Mouse (Mus musculus) urinary bladder, adult 18-20 months (tissue): ENCODE data around the gene Cyth4.

Experiments
- DNase-seq, 2 experiments: peaks; one replicate each; pipeline ENCODE4 v3.0.0; 2022; ENCODE audit warnings: low spot score in 2 of 2, mixed read lengths in 2 of 2

Cyth4 gene

GRCm38 (mm10) chr15:78614536-78614935 lies 17.7 kb downstream of the Cyth4 start:
- no peak for DNase-seq

DNA sequence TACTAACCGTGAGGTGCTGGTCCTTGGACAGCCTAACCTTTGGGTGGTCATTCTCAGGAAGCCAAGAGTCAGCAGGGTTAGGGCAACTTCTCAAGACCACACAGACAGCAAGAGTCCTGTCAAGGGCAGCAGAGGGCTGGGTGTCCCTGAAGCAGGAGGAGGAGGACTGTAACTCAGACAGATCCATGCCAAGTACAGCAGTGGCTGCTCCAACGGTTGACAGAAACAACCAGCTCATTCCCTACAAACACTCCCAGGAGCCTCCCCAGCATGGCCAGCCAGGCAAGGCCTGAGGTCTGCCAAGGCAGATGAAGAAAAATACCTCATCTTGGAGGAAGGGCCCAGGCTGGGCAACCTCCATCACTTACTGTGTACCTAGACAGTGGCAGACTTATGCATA lies 20.1 kb downstream of the Cyth4 start:
- DNase-seq, result no peak

- DNase-seq, result peak; percentile 15 to 65
These were observed 26.6 kb downstream of the Cyth4 start for GRCm38 (mm10) chr15:78623426-78623825.

GRCm38 (mm10) chr15:78624431-78624950 lies 27.6 kb downstream of the Cyth4 start:
- DNase-seq, result peak; percentile 23 to 60

- DNase-seq, result no peak
These were observed 28.1 kb downstream of the Cyth4 start for GRCm38 (mm10) chr15:78624961-78625360.

- DNase-seq, result no peak
These were observed 29.4 kb downstream of the Cyth4 start for GRCm38 (mm10) chr15:78626285-78626684.

GRCm38 (mm10) chr15:78632387-78632786 lies 35.5 kb downstream of the Cyth4 start:
- DNase-seq, result no peak

DNA sequence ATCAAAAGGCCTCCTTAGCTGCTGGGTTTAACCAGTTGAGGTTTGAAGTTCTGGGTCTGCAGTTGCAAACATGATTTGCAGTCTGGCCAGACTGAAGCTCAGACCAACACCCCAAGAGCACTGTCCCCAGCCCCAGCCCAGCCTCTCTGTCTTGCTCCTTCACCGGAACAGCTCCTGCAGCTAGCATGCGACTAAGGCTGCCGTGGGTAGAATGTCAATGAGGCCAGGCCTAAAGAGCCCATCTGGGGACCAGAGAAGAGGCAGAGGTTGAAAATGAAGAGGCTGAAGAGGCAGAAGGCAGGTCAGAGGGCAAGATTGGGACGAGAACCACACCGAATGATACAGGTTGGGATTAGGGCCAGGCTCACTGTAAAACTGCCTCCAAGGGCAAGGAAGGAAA lies 36.6 kb downstream of the Cyth4 start:
- no peak for DNase-seq

DNA sequence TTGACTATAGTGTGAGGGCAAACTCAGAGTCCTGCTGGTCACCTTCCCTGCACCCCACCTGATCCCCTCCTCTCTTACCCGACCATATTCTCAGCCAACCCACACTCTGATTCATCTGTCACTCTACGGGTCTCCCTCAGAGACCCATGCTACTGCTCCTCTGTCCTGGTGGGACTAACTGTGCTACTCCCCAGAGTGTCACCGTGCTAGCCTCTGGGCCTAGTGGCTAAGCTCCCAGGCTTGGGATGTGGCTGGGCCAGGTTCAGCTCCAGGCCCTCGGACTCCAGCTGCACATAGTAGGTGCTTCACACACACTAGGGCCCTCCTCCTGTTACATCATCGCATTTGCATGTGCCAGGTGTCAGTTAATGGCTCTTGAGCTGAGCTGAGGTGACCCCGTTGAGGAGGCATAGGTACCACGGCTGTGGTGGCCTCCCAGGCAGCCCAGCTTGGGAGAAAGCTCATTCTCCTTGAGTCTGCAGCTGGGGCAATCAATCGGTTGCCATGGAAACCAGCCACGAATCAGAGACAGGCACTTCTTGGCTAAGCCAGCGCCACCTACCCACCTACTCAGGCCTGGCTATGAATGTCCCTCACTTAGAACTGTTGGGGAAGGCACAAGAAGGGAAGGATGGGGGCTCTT lies 37.4 kb downstream of the Cyth4 start:
- no peak for DNase-seq

- no peak for DNase-seq
These were observed 38.4 kb downstream of the Cyth4 start for GRCm38 (mm10) chr15:78635231-78635630.

- no peak for DNase-seq
These were observed 46.8 kb downstream of the Cyth4 start for GRCm38 (mm10) chr15:78643633-78644032.

GRCm38 (mm10) chr15:78644606-78645005 lies 47.8 kb downstream of the Cyth4 start:
- DNase-seq, result no peak

- DNase-seq, result no peak
These were observed 50.9 kb downstream of the Cyth4 start for GRCm38 (mm10) chr15:78647746-78648145.

- DNase-seq, result no peak
These were observed 54.3 kb downstream of the Cyth4 start for GRCm38 (mm10) chr15:78651169-78651568.

DNA sequence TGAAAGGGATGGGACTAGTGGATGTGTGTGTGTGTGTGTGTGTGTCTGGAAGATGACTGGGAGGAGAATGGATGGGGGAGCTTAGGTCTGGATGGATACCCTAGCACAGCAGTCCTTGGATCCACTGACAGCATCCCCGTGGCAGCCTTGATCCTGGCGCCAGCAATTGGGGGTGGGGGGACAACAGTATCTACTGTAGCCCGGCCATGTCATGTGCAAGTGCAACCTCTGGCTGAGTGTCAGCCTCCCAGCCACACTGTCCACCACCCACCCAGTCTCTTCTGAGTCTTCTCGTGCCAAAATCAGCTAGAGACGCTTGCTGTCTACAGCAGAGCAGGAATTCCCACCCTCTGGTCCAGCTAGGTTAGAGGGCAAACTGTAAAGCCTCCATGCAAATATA lies 67.4 kb downstream of the Cyth4 start:
- DNase-seq, result no peak

- no peak for DNase-seq
These were observed 72.5 kb downstream of the Cyth4 start for GRCm38 (mm10) chr15:78669221-78669871.

GRCm38 (mm10) chr15:78670341-78670740 lies 73.5 kb downstream of the Cyth4 start:
- no peak for DNase-seq
